Mouse (Mus musculus) stomach, embryonic 16.5 days (tissue): ENCODE measurements around the gene Gm30302. TPM values are rescaled to one million over a fixed set of nuclear protein-coding genes. Genes with fewer than 3 reads are reported as not detected.

Experiments used
- ATAC-seq: fragments of 200-750 bp; cut with Nextera tagmentation; 2 replicates; pipeline ENCODE4 v1.8.0; 2017; ENCODE audit warnings: moderate number of reproducible peaks, moderate TSS enrichment; ENCODE audit not compliant: insufficient read depth, low FRiP score
- H3K27ac ChIP-seq: fragments of 300-500 bp; sonication (generic); 2 replicates; pipeline ENCODE4 v1.5.1; 2014; ENCODE audit warnings: low read length
- H3K27me3 ChIP-seq: fragments of 300-500 bp; sonication (generic); 2 replicates; pipeline ENCODE4 v1.6.1; 2014; ENCODE audit warnings: low read length, control low read depth, mixed read lengths; ENCODE audit not compliant: control insufficient read depth, insufficient read depth
- H3K36me3 ChIP-seq: fragments of 300-500 bp; sonication (generic); 2 replicates; pipeline ENCODE4 v1.6.1; 2014; ENCODE audit warnings: low read length; ENCODE audit not compliant: control insufficient read depth, insufficient read depth
- H3K4me1 ChIP-seq: fragments of 300-500 bp; sonication (generic); 2 replicates; pipeline ENCODE4 v1.6.1; 2014; ENCODE audit warnings: low read length, control low read depth, mixed read lengths; ENCODE audit not compliant: control insufficient read depth, insufficient read depth
- H3K4me2 ChIP-seq: fragments of 300-500 bp; sonication (generic); 2 replicates; pipeline ENCODE4 v1.6.1; 2014; ENCODE audit warnings: low read depth, low read length, mixed read lengths
- H3K4me3 ChIP-seq: fragments of 300-500 bp; sonication (generic); replicated peaks from 2 replicates; pipeline ENCODE4 v1.5.1; 2014; ENCODE audit warnings: mild to moderate bottlenecking, low read length
- H3K9ac ChIP-seq: fragments of 300-500 bp; sonication (generic); 2 replicates; pipeline ENCODE4 v1.6.1; 2014; ENCODE audit warnings: low read length
- H3K9me3 ChIP-seq: fragments of 300-500 bp; sonication (generic); replicated peaks from 2 replicates; pipeline ENCODE4 v1.6.1; 2016; ENCODE audit warnings: low read length, control low read depth; ENCODE audit not compliant: control insufficient read depth
- WGBS: fragments of 180-500 bp; shearing (Covaris S2); extraction: QIAGEN DNeasy Blood & Tissue Kit; methylation state at CpG from one replicate; pipeline ENCODE4 v1.1.7; 2014; 5-methylcytosine and 5-hydroxymethylcytosine counted together
- polyA plus RNA-seq: library from polyadenylated mRNA; unstranded; fragments of >200 nt; fragmentation: Nextera tagmentation; extraction: Ambion mirVana; gene quantifications from 2 replicates; pipeline ENCODE4 v1.2.1, GENCODE M21; 2015

The Gm30302 gene
- polyA plus RNA-seq, 1 experiment from 2014 or later: not detected

- no peak for ATAC-seq
- Histone ChIP-seq H3K4me1 (no peaks in the 10 kb centered on the region), H3K9me3 (no peaks in the 10 kb centered on the region), H3K27me3 (no peaks in the 10 kb centered on the region), H3K4me3 (no peak overlapping the region), H3K9ac (no peak overlapping the region), H3K36me3 (no peaks in the 10 kb centered on the region), H3K27ac (no peak overlapping the region), H3K4me2 (no peak overlapping the region)
- 44% methylated on average over 1 of the region's 1 CpGs for WGBS
These were observed 38.1 kb downstream of the Gm30302 start for GRCm38 (mm10) chr13:49760675-49761074.

GRCm38 (mm10) chr13:49757966-49758365, 40.8 kb downstream of the Gm30302 start:
- Histone ChIP-seq H3K27ac (no peak overlapping the region), H3K9me3 (no peaks in the 10 kb centered on the region), H3K36me3 (no peaks in the 10 kb centered on the region), H3K9ac (no peak overlapping the region), H3K4me3 (no peak overlapping the region), H3K4me2 (no peak overlapping the region), H3K27me3 (no peaks in the 10 kb centered on the region), H3K4me1 (no peaks in the 10 kb centered on the region)
- 81% methylated on average over 4 of the region's 4 CpGs for WGBS
- ATAC-seq: no peak

GRCm38 (mm10) chr13:49756591-49756990, 42.2 kb downstream of the Gm30302 start:
- Histone ChIP-seq H3K9ac (no peak overlapping the region), H3K4me1 (no peaks in the 10 kb centered on the region), H3K36me3 (no peaks in the 10 kb centered on the region), H3K4me3 (no peak overlapping the region), H3K27me3 (no peaks in the 10 kb centered on the region), H3K9me3 (no peaks in the 10 kb centered on the region), H3K4me2 (no peak overlapping the region), H3K27ac (no peak overlapping the region)
- no peak for ATAC-seq
- WGBS: 87% methylated on average over 9 of the region's 9 CpGs

GRCm38 (mm10) chr13:49741285-49742040, 57.3 kb downstream of the Gm30302 start:
- no peak for ATAC-seq
- 90% methylated on average over 16 of the region's 16 CpGs for WGBS
- H3K4me1 ChIP-seq: no peaks in the 10 kb centered on the region
- H3K9me3 ChIP-seq: no peaks in the 10 kb centered on the region
- no peak overlapping the region for H3K4me2 ChIP-seq
- no peak overlapping the region for H3K27ac ChIP-seq
- no peaks in the 10 kb centered on the region for H3K36me3 ChIP-seq
- no peak overlapping the region for H3K4me3 ChIP-seq
- no peak overlapping the region for H3K9ac ChIP-seq
- no peaks in the 10 kb centered on the region for H3K27me3 ChIP-seq

GRCm38 (mm10) chr13:49738011-49738410, 60.8 kb downstream of the Gm30302 start:
- H3K27me3 ChIP-seq: no peaks in the 10 kb centered on the region
- no peak overlapping the region for H3K4me3 ChIP-seq
- no peak overlapping the region for H3K27ac ChIP-seq
- H3K36me3 ChIP-seq: peaks cover 5% of the 10 kb centered on the region; the same call in 1 of the 2 replicates
- no peak overlapping the region for H3K9ac ChIP-seq
- no peaks in the 10 kb centered on the region for H3K9me3 ChIP-seq
- no peak for ATAC-seq
- no peak overlapping the region for H3K4me2 ChIP-seq
- no peaks in the 10 kb centered on the region for H3K4me1 ChIP-seq
- WGBS: 85% methylated on average over 2 of the region's 2 CpGs

- WGBS: 83% methylated on average over 2 of the region's 2 CpGs
- no peak overlapping the region for H3K4me3 ChIP-seq
- no peak overlapping the region for H3K9ac ChIP-seq
- H3K4me1 ChIP-seq: no peaks in the 10 kb centered on the region
- H3K9me3 ChIP-seq: no peaks in the 10 kb centered on the region
- ATAC-seq: no peak
- H3K4me2 ChIP-seq: no peak overlapping the region
- H3K27me3 ChIP-seq: no peaks in the 10 kb centered on the region
- H3K27ac ChIP-seq: no peak overlapping the region
- peaks cover 11% of the 10 kb centered on the region for H3K36me3 ChIP-seq
These were observed 62.4 kb downstream of the Gm30302 start for GRCm38 (mm10) chr13:49736430-49736829.

Other genes starting within 250 kb of the Gm30302 start
- 0.85 and 1.1 TPM in 2 replicates for gene Omd, start 216.5 kb downstream of the Gm30302 start, polyA plus RNA-seq
- gene Ogn, start 191.0 kb downstream of the Gm30302 start, polyA plus RNA-seq: 148 and 154 TPM in 2 replicates
- gene Cenpp, start 146.2 kb downstream of the Gm30302 start, polyA plus RNA-seq: 22.7 and 23.4 TPM in 2 replicates
- 10.1 and 13.2 TPM in 2 replicates for gene Nol8, start 145.9 kb downstream of the Gm30302 start, polyA plus RNA-seq
- gene Iars, start 116.9 kb downstream of the Gm30302 start, polyA plus RNA-seq: 75.8 and 78.1 TPM in 2 replicates